Mouse (Mus musculus): Measurements from ENCODE around the gene Ak8. TPM values are rescaled to one million over a fixed set of nuclear protein-coding genes. Genes with fewer than 3 reads are reported as not detected.

Gene Ak8
- polyA plus RNA-seq, 3 experiments from 2014 or later = not detected

- no peak for ATAC-seq
These were observed 40.2 kb downstream of the Ak8 start for GRCm38 (mm10) chr2:28740159-28740558.

- no peak for ATAC-seq
These were observed 42.7 kb downstream of the Ak8 start for GRCm38 (mm10) chr2:28742701-28743100.

DNA sequence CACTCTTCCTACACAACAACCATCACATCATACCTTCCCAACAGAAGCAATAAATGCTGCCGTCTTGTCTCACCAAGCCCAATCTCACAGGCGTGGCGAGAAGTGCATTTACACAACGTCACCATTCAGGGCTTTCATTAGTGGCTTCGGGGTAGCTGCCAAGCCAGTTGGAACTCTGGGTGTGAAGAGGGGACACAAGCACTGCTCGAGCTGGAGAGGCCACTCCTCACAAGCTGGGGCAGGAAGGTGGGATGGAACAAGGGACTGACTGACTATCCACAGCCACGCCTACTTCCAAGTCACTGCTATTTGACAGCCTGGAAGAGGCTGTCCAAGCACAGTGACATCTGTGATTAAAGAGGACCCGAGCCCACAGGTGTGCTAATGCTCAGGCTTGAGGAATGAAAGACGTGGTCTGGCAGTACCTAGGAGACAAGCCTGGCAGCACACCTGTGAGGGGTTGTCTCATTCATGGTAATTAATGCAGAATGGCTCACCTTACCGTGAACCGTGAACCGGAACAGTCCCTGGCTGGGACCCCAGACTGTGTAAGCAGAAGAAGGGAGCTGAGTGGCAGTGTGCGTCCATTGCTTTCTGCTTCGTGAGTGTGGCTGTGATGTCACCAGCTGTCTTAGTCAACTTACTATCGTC is 46.8 kb downstream of the Ak8 start:
- ATAC-seq = no peak

- ATAC-seq = no peak
These were observed 47.7 kb downstream of the Ak8 start for GRCm38 (mm10) chr2:28747705-28748104.

GRCm38 (mm10) chr2:28751186-28751585 is 51.2 kb downstream of the Ak8 start:
- ATAC-seq = no peak

GRCm38 (mm10) chr2:28751658-28752057 is 51.7 kb downstream of the Ak8 start:
- ATAC-seq = no peak

DNA sequence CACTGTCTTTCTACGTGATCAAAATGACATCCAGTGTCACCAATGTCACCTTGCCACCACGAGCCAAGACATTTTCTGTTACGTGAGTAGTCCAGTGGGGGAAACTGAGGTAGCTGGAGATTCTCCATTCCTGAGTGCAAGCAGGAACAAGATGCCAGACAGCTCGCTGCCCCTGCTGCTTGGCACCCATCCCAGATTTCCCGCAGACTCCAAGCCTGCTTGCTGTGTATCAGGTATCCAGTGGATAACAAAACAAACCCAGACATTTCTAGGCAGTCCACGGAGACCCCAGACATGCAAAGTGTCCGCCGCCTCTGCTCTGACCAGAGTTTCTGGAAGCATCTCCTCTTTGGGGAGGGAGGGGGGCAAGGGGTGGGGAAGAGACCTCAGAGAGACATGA is 52.4 kb downstream of the Ak8 start:
- no peak for ATAC-seq

- ATAC-seq = peak; percentile 46
These were observed 55.5 kb downstream of the Ak8 start for GRCm38 (mm10) chr2:28755451-28755850.

- no peak for ATAC-seq
These were observed 56.2 kb downstream of the Ak8 start for GRCm38 (mm10) chr2:28756201-28756600.

- ATAC-seq = no peak
These were observed 59.5 kb downstream of the Ak8 start for GRCm38 (mm10) chr2:28759441-28759840.

DNA sequence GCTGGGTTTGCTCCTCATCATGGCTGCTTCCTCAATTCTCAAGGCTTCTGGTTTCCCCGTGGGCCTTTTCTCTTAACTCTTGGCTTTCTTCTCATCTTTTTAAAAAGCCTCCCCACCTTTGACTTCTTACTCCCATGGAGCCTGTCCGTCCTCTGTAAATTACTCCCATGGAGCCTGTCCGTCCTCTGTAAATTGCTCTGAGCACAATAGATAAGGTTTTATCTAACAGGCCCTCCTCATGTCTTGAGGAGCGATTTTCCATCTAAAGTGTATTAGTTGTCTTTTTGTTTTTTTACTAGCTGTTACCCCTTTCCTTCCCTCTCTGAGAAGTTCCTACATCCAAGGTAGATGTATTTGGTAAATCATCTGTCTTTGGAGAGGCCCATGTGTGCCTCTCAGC is 66.6 kb downstream of the Ak8 start:
- ATAC-seq = no peak

DNA sequence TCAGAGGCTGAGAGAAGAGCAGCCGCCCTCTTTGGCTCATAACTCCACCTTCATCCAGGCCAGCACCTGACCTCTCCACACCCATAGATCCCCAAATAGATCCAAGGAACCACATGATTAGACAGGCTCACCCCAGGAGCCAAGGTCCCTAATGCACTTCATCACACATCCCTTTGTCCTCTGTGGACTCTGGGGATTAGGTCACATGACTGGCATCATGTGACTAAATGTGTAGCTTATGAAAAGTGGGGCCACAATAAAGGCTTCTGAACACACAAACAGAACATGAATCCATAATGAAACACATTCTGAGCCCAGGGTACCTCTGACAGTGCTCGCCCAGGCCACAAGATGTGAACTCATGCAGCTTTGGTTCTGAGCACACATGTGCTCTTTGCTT is 67.1 kb downstream of the Ak8 start:
- ATAC-seq = no peak

- ATAC-seq = no peak
These were observed 70.7 kb downstream of the Ak8 start for GRCm38 (mm10) chr2:28770697-28771096.

GRCm38 (mm10) chr2:28774073-28774472 is 74.1 kb downstream of the Ak8 start:
- ATAC-seq = no peak

- no peak for ATAC-seq
These were observed 76.8 kb downstream of the Ak8 start for GRCm38 (mm10) chr2:28776728-28777127.

GRCm38 (mm10) chr2:28780001-28780782 is 80.2 kb downstream of the Ak8 start:
- no peak for ATAC-seq

GRCm38 (mm10) chr2:28781310-28781709 is 81.3 kb downstream of the Ak8 start:
- ATAC-seq = no peak

GRCm38 (mm10) chr2:28786355-28787066 is 86.5 kb downstream of the Ak8 start:
- no peak for ATAC-seq

- no peak for ATAC-seq
These were observed 87.2 kb downstream of the Ak8 start for GRCm38 (mm10) chr2:28787067-28787619.

- ATAC-seq = no peak
These were observed 93.1 kb downstream of the Ak8 start for GRCm38 (mm10) chr2:28792931-28793610.

GRCm38 (mm10) chr2:28794623-28795022 is 94.7 kb downstream of the Ak8 start:
- ATAC-seq = no peak

DNA sequence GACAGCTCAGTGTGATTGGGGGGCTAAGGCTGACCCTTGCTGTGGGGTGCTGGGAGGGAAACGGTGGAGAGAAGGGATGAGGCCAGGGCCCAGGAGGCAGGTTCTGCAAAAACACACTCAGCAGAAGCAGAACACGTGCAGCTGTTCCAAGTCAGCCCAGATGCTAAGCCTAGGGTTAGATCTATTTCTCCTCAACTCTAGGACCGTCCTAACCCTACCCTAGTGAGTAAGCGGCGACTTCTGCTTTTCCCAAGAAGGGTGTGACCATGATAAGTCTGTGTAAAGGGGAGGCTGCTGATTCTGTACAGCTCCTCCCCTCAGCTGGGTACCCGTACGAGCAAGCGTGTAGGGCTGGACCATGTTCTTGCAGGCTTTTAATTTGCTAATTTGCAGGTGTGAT is 96.3 kb downstream of the Ak8 start:
- no peak for ATAC-seq

Measured in inflammation-experienced regulatory T-cells, adult 6 months (primary cell).